Mouse (Mus musculus) hindbrain, embryonic 15.5 days (tissue): ENCODE data around the gene Lpar6. TPM values are rescaled to one million over a fixed set of nuclear protein-coding genes. Genes with fewer than 3 reads are reported as not detected.
A peak's percentile ranks its signal among the peaks of the same experiment; 100 is the strongest.

Experiments used
- ATAC-seq: fragments of 200-750 bp; cut with Nextera tagmentation; 2 replicates; pipeline ENCODE4 v1.8.0; 2017; ENCODE audit warnings: low read depth, moderate number of reproducible peaks, moderate TSS enrichment; ENCODE audit not compliant: low FRiP score
- H3K27ac ChIP-seq: fragments of 300-500 bp; sonication (generic); replicated peaks from 2 replicates; pipeline ENCODE4 v1.5.1; 2015; ENCODE audit warnings: mild to moderate bottlenecking, inconsistent platforms
- H3K27me3 ChIP-seq: fragments of 300-500 bp; sonication (generic); 2 replicates; pipeline ENCODE4 v1.6.1; 2015; ENCODE audit warnings: control low read depth, inconsistent platforms
- H3K36me3 ChIP-seq: fragments of 300-500 bp; sonication (generic); 2 replicates; pipeline ENCODE4 v1.6.1; 2015; ENCODE audit warnings: control low read depth, inconsistent platforms
- H3K4me1 ChIP-seq: fragments of 300-500 bp; sonication (generic); replicated peaks from 2 replicates; pipeline ENCODE4 v1.6.1; 2015; ENCODE audit warnings: control low read depth, inconsistent platforms
- H3K4me2 ChIP-seq: fragments of 300-500 bp; sonication (generic); 2 replicates; pipeline ENCODE4 v1.6.1; 2015; ENCODE audit warnings: moderate library complexity, mild to moderate bottlenecking, inconsistent platforms
- H3K4me3 ChIP-seq: fragments of 300-500 bp; sonication (generic); 2 replicates; pipeline ENCODE4 v1.5.1; 2015; ENCODE audit warnings: mild to moderate bottlenecking, inconsistent platforms
- H3K9ac ChIP-seq: fragments of 300-500 bp; sonication (generic); 2 replicates; pipeline ENCODE4 v1.6.1; 2015; ENCODE audit warnings: inconsistent platforms
- H3K9me3 ChIP-seq: fragments of 300-500 bp; sonication (generic); 2 replicates; pipeline ENCODE4 v1.6.1; 2016; ENCODE audit warnings: control low read depth, inconsistent platforms
- WGBS: fragments of 180-500 bp; shearing (Covaris S2); methylation state at CpG from one replicate; pipeline ENCODE4 v1.1.7; 2015; 5-methylcytosine and 5-hydroxymethylcytosine counted together
- polyA plus RNA-seq: library from polyadenylated mRNA; unstranded; fragments of >200 nt; fragmentation: Nextera tagmentation; extraction: Ambion mirVana; gene quantifications from 2 replicates; pipeline ENCODE4 v1.2.1, GENCODE M21; 2015

Gene Lpar6
- polyA plus RNA-seq: 4.3 and 5.2 TPM in 2 replicates

DNA sequence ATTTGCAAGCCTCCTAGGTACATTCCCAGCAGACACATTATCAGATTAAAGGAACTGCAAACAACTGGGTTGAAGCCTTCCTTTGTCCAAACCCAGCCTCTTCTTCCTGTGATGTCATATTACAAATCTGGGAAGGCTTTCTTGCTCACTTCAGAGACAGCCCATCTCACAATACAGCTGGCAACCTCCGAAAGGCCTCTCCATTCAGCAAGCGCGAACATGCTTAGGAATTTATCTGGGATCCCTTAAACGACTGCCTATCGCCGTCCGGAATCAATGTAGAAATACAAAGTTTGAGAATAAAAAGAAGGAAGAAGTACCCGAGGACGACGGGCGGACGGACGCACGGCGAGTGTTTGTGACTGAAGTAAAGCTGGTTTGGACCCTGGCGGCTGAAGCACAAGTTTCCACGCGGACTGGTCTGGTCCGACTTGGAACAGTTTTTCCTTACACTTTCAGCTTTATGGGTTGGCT lies at the start of gene Lpar6:
Gene Lpar6 (plus strand): TSS at position 48 of the 474 bp plus-strand sequence.
- peak; percentile 85 for ATAC-seq
- WGBS: under 1% methylated on average over 19 of the region's 19 CpGs
- Histone ChIP-seq H3K36me3 (no peaks in the 10 kb centered on the region), H3K4me3 (peak within 1 kb of the TSS; percentile 46), H3K4me1 (peaks cover 20% of the 10 kb centered on the region), H3K4me2 (peak within 1 kb of the TSS; percentile 57), H3K9me3 (no peaks in the 10 kb centered on the region), H3K27me3 (no peaks in the 10 kb centered on the region), H3K27ac (peak within 1 kb of the TSS; percentile 83), H3K9ac (peak within 1 kb of the TSS; percentile 30)

DNA sequence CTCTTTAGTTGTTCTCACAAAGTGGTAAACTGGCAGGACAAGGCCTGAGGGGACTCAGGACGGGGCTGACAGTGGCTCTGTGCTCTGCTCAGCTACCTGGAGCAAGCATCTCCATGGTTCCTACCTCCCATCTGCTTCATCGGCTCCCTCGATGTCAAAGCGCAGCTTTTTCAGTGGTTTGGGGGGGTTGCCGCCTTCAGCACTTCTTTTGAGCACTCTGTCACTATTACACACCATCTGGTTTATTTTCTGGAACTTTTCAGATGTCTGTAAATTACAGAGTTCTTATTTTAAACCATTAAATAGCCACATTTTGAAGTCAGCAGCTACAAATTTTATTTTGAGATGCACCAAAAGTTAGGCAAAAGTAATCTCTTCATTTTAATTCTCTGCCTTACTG lies 38.6 kb upstream of the Lpar6 start:
- WGBS: 69% methylated on average over 5 of the region's 5 CpGs
- H3K4me2 ChIP-seq: no peak overlapping the region
- H3K27me3 ChIP-seq: no peaks in the 10 kb centered on the region

DNA sequence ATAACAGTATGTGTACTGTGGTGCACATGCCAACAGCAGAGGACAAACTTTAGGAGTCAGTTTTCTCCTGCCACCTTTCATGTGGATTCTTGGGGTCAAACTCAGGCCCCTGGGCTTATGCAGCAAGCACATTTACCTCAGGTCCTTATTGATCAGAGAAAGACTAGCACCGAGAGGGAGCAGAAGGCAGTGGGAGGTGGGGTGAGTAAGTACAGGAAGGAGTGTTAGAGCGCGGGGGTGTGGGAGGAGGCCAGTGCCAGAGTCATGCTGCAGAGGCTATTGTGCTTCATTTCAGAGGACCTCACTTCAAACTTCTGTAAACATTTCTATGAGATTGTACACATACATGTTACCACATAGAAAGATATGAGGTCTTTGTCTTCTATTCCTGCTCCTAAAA lies 36.2 kb upstream of the Lpar6 start:
- Histone ChIP-seq H3K27me3 (no peaks in the 10 kb centered on the region), H3K4me3 (no peak overlapping the region), H3K4me2 (no peak overlapping the region), H3K27ac (no peak overlapping the region), H3K36me3 (peaks cover 34% of the 10 kb centered on the region), H3K4me1 (no peaks in the 10 kb centered on the region), H3K9ac (no peak overlapping the region), H3K9me3 (no peaks in the 10 kb centered on the region)
- no peak for ATAC-seq
- 83% methylated on average over 3 of the region's 3 CpGs for WGBS

More for the DNA sequence above, 38.6 kb upstream of the Lpar6 start:
- Histone ChIP-seq H3K36me3 (peaks cover 38% of the 10 kb centered on the region), H3K9me3 (no peaks in the 10 kb centered on the region), H3K9ac (no peak overlapping the region), H3K27ac (no peak overlapping the region), H3K4me3 (no peak overlapping the region), H3K4me1 (no peaks in the 10 kb centered on the region)
- no peak for ATAC-seq

DNA sequence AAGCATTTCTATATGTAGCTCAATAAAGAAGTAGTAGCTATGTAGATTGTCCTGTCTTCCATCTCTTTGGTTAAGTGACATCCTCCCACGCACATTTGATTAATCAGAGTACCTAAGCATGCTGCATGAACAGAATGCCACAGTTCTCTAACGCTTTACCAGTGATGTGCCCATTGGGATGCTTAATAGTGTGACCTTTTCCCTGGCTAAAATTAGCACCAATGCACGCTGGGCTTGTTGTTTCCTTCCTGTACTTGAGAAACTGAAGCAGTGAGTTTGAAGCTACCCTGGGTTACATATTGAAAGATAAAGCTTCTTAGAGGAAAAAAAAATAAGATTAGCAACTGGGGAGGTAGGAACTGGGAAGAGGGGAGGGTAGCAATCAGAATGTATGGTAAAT lies 33.7 kb upstream of the Lpar6 start:
- peaks cover 14% of the 10 kb centered on the region; the same call in 1 of the 2 replicates for H3K36me3 ChIP-seq
- no peak overlapping the region for H3K27ac ChIP-seq
- no peak overlapping the region for H3K9ac ChIP-seq
- no peak overlapping the region for H3K4me2 ChIP-seq
- H3K27me3 ChIP-seq: no peaks in the 10 kb centered on the region
- H3K9me3 ChIP-seq: no peaks in the 10 kb centered on the region
- no peaks in the 10 kb centered on the region for H3K4me1 ChIP-seq
- no peak for ATAC-seq
- 72% methylated on average over 3 of the region's 3 CpGs for WGBS
- H3K4me3 ChIP-seq: no peak overlapping the region

DNA sequence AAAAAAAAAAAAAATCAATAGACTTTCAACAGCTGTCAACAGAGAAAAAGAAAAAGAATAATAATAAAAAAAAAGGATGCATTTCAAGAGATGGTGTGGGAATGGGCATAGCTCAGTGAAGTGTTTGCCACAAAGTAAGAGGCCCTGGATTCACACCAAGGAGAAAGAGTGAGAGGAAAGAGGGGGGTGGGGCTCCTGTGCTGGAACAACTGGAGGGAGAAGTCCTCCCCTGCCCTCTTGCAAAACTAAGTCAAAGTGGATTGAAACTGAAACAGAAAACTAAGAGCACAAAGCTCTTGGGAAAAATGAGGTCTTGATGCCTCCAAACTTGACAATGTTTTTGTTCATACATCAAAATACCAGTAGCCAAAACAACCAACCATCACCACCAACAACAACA lies 28.4 kb upstream of the Lpar6 start:
- ATAC-seq: no peak
- no peak overlapping the region for H3K4me3 ChIP-seq
- no peaks in the 10 kb centered on the region for H3K4me1 ChIP-seq
- no peaks in the 10 kb centered on the region for H3K9me3 ChIP-seq
- H3K9ac ChIP-seq: no peak overlapping the region
- H3K36me3 ChIP-seq: peaks cover 23% of the 10 kb centered on the region
- H3K27ac ChIP-seq: no peak overlapping the region
- H3K27me3 ChIP-seq: no peaks in the 10 kb centered on the region
- H3K4me2 ChIP-seq: no peak overlapping the region

DNA sequence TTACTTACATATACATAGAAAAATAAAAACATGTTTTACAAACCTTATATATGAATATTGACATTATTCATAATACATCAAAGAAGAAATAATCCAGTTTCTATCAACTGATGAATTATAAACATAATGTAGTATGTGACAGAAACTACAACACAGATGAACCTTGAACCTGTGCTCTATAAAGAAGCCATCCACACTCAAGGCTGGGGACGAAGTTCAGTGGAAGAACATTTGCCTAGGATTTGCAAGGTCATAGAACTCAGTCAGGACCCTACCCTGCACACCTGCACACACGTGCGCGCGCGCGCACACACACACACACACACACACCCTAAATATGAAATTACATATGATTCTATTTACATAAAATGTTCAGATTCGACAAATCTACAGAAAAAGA lies 27.5 kb upstream of the Lpar6 start:
- H3K4me2 ChIP-seq: no peak overlapping the region
- no peaks in the 10 kb centered on the region for H3K9me3 ChIP-seq
- H3K4me1 ChIP-seq: no peaks in the 10 kb centered on the region
- H3K36me3 ChIP-seq: peaks cover 26% of the 10 kb centered on the region
- WGBS: 97% methylated on average over 8 of the region's 8 CpGs
- no peak overlapping the region for H3K4me3 ChIP-seq
- H3K27ac ChIP-seq: no peak overlapping the region
- no peaks in the 10 kb centered on the region for H3K27me3 ChIP-seq
- no peak for ATAC-seq
- no peak overlapping the region for H3K9ac ChIP-seq

DNA sequence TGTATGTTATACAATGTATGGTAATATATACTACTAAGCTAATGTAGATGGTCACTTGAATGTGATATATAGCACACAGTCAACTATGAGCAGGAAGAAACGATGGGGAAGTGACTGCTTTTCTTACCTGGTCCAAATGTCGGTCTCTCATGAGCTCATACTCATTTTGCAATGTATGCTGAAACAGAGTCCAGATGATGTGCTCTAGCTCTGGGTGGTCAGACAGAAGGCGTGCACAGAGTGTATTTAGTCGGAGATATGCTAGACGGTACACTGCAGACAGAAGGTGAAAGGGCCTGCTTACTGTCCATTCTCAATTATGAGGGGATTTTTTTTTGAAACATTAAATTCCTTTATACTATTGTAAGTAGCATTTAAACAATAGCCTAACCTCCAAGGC lies 26.2 kb upstream of the Lpar6 start:
- Histone ChIP-seq H3K36me3 (peaks cover 33% of the 10 kb centered on the region), H3K27me3 (no peaks in the 10 kb centered on the region), H3K4me1 (no peaks in the 10 kb centered on the region), H3K4me2 (no peak overlapping the region), H3K9me3 (no peaks in the 10 kb centered on the region), H3K27ac (no peak overlapping the region), H3K4me3 (no peak overlapping the region), H3K9ac (no peak overlapping the region)
- WGBS: 96% methylated on average over 5 of the region's 5 CpGs
- no peak for ATAC-seq

DNA sequence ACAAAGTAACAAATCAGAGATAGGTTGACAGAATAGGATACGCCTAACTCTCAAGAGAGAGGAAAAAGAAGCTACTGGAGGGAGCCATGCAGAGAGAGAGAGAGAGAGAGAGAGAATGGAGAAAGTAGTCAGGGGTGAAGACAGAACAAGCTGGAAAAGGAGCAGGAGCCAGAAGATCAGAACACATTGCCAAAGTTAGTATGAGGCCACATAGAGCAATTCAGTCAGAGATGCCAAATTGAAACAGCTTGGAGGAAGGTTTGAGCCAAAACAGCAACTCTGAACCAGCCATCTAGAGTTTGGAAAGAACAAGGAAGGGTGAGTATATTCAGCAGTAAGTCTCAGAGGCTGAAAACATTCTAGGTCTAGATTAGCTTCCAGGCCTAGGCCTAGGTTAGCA lies 20.6 kb upstream of the Lpar6 start:
- Histone ChIP-seq H3K27me3 (no peaks in the 10 kb centered on the region), H3K4me2 (no peak overlapping the region), H3K4me3 (no peak overlapping the region), H3K9ac (no peak overlapping the region), H3K9me3 (no peaks in the 10 kb centered on the region), H3K36me3 (peaks cover 27% of the 10 kb centered on the region; the same call in 1 of the 2 replicates), H3K4me1 (no peaks in the 10 kb centered on the region), H3K27ac (0 out of 2 replicates have a peak overlapping the region, but pooled peaks have one; percentile 15)
- 92% methylated on average over 1 of the region's 1 CpGs for WGBS
- no peak for ATAC-seq

DNA sequence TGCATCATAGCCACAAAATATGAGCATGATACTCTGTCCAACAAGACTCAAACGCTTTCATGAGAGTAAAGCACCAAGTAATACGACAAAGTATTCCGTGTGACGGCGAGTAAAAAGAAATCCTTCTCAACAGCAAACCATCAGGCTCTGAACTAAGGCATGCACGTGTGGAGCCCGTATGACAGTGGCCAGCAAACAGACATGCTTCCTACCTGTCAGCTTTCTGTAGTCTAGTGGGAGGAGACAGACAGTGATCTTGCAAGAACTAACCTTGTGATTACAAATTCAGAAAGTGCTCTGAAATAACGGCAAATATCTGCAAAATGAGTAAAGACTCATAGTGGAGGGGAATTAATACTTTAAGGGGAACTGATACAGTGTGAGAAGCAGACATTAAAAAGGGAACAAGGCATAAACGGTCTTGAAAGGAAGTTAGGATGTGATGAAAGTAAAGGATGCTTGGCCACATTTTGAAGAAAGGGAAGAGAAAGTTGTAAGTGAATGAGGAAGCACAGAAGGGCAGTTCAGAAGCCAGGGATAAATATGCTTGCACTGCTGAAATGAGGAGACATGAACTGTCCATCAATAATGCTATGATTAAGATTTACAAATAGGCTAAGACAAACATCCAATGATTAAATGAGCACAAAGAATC lies 15.3 kb upstream of the Lpar6 start:
- Histone ChIP-seq H3K27ac (no peak overlapping the region), H3K4me2 (no peak overlapping the region), H3K27me3 (no peaks in the 10 kb centered on the region), H3K9me3 (no peaks in the 10 kb centered on the region), H3K4me3 (no peak overlapping the region), H3K4me1 (no peaks in the 10 kb centered on the region), H3K9ac (no peak overlapping the region), H3K36me3 (0 out of 2 replicates have a peak, but pooled peaks cover 3% of the 10 kb centered on the region)
- no peak for ATAC-seq
- 92% methylated on average over 9 of the region's 9 CpGs for WGBS

DNA sequence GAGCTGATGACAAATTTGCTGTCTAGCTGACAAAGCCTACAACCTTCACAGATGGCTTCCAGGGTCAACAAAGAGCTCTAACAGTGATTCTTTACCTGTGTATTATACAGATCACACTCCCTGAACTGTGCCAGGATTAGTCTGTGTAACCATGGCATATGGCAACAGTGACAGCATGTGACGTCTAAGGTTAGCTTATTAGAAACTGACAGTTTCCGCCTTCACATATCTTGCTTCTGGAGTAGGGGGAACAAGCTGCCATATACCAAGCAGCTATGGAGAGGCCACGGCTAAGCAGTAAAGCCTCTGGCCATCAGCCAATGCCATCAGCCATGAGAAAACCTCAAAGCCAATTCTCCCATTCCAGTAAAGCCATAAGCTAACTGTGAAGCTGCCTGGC lies 11.3 kb upstream of the Lpar6 start:
- 58% methylated on average over 3 of the region's 3 CpGs for WGBS
- H3K9me3 ChIP-seq: no peaks in the 10 kb centered on the region
- ATAC-seq: peak; percentile 23; the same call in 1 of the 2 replicates

DNA sequence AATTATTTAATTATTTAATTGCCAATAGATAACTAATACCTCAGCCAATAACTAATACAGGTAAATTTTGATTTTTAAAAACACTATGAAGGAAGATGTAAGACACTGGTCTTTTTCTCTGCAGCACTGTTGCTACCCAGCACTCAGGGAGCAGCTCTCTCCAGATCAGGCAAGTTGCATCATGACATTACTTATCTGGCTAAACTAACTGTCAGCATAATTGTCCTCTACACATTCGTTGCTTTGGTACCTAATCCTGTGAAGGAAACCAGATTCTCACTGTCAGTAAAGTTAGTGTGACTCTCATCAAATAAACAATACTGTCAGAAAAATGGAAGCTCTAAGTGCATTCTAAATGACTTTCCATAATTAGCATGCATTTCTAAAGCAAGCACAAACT lies 10.8 kb upstream of the Lpar6 start:
- H3K9ac ChIP-seq: no peak overlapping the region
- no peak overlapping the region for H3K4me3 ChIP-seq
- no peak overlapping the region for H3K4me2 ChIP-seq
- no peaks in the 10 kb centered on the region for H3K9me3 ChIP-seq
- 33% methylated on average over 1 of the region's 1 CpGs for WGBS
- H3K4me1 ChIP-seq: no peaks in the 10 kb centered on the region; the same call in 1 of the 2 replicates
- 0 out of 2 replicates have a peak, but pooled peaks cover 3% of the 10 kb centered on the region for H3K36me3 ChIP-seq
- no peak overlapping the region for H3K27ac ChIP-seq
- H3K27me3 ChIP-seq: no peaks in the 10 kb centered on the region
- no peak for ATAC-seq

More for the DNA sequence above, 11.3 kb upstream of the Lpar6 start:
- 0 out of 2 replicates have a peak, but pooled peaks cover 3% of the 10 kb centered on the region for H3K36me3 ChIP-seq
- H3K4me3 ChIP-seq: no peak overlapping the region
- no peaks in the 10 kb centered on the region; the same call in 1 of the 2 replicates for H3K4me1 ChIP-seq
- no peak overlapping the region for H3K9ac ChIP-seq
- H3K27me3 ChIP-seq: no peaks in the 10 kb centered on the region
- no peak overlapping the region for H3K4me2 ChIP-seq
- H3K27ac ChIP-seq: no peak overlapping the region

DNA sequence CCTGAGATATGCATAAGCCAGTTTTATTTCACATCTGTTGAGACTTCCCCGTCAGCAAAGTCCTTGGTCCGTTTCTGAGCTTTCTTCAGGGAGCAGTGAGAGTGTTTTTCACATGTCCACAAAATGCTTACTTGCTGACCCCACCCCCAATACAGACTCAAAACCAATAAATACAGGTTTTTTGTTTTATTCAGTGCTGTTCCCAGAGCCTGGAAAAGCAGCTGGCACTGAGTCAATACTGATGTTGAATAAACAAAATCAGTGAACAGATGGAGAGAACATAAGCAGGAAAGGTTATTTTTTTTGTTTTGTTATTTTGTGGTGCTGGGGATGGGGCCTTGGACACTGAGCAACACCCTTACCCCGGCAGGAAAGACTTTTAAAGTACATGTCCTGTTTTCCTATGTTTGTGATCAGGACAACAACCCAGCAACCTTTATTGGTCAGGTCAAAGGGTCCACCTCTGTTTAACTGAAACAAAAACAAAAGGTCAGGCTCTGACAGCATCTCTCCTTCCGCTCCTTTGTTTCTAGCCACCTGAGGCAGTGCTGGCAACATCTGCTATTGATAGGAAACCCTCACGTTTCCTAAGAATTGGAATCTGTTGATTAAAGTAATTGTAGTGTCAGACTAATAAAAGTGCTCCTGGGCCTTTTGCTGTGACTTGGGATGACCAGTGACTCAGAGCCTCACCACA lies 6.3 kb upstream of the Lpar6 start:
- H3K36me3 ChIP-seq: no peaks in the 10 kb centered on the region
- no peak overlapping the region for H3K27ac ChIP-seq
- WGBS: 26% methylated on average over 5 of the region's 5 CpGs

More for the DNA sequence above, 6.3 kb upstream of the Lpar6 start:
- Histone ChIP-seq H3K9ac (no peak overlapping the region), H3K4me2 (no peak overlapping the region), H3K4me1 (peaks cover 9% of the 10 kb centered on the region; the same call in 1 of the 2 replicates), H3K9me3 (no peaks in the 10 kb centered on the region), H3K4me3 (no peak overlapping the region), H3K27me3 (no peaks in the 10 kb centered on the region)
- no peak for ATAC-seq
